Mouse (Mus musculus) CH12.LX (cell line): ENCODE measurements around the gene Fancc.

Experiments
- BHLHE40 ChIP-seq: IDR thresholded peaks from 2 replicates; pipeline ENCODE4 v1.6.1; 2011; ENCODE audit warnings: mild to moderate bottlenecking, low read depth, low read length, improper control_type of control experiment
- CTCF ChIP-seq, 2 experiments: IDR thresholded peaks in 1 of 2; conservative IDR thresholded peaks in 1 of 2; 2 replicates each; pipeline ENCODE4 v1.5.1; 2011 to 2012; ENCODE audit warnings: low read depth in 2 of 2, low read length in 2 of 2, improper control_type of control experiment in 1 of 2, inconsistent platforms in 1 of 2, mild to moderate bottlenecking in 1 of 2, moderate library complexity in 1 of 2
- GABPA ChIP-seq: IDR thresholded peaks from 2 replicates; pipeline ENCODE4 v1.6.1; 2012; ENCODE audit warnings: low read depth, low read length, improper control_type of control experiment, inconsistent platforms; ENCODE audit not compliant: insufficient replicate concordance
- HCFC1 ChIP-seq: IDR thresholded peaks from 2 replicates; pipeline ENCODE4 v1.6.1; 2012; ENCODE audit warnings: low read depth, mild to moderate bottlenecking, inconsistent platforms, low read length, improper control_type of control experiment
- MAFK ChIP-seq: IDR thresholded peaks from 2 replicates; pipeline ENCODE4 v1.6.1; 2011; ENCODE audit warnings: low read length, improper control_type of control experiment; ENCODE audit not compliant: insufficient replicate concordance
- MAX ChIP-seq: IDR thresholded peaks from 2 replicates; pipeline ENCODE4 v1.6.1; 2011; ENCODE audit warnings: low read length, improper control_type of control experiment
- NRF1 ChIP-seq: IDR thresholded peaks from 2 replicates; pipeline ENCODE4 v1.6.1; 2014; ENCODE audit warnings: low read depth, mild to moderate bottlenecking, inconsistent platforms, low read length, improper control_type of control experiment, moderate library complexity
- POLR2A ChIP-seq: IDR thresholded peaks from 2 replicates; pipeline ENCODE4 v1.6.1; 2011; ENCODE audit warnings: low read depth, mild to moderate bottlenecking, improper control_type of control experiment, low read length
- TBP ChIP-seq: conservative IDR thresholded peaks from 2 replicates; pipeline ENCODE4 v1.6.1; 2011; ENCODE audit warnings: low read depth, low read length, improper control_type of control experiment

DNA sequence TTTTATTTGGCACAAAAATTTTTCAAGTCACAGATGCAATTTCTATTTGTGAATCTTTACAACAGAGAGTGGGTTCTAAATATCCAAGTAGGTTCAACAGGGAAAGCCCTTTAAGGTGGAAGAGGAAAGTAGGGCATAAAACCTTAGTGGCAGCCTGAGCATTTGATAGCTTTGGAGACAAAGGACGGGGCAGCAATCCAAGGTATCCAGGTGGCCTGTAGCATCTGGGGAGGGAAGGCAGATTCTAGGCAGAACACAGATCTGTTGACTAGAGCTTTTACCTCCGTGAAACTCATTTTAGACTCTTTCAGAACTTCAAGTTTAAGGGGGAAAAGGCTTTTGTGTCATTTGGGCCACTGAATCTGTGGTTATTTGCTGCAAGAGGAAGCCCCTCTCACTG lies 111.8 kb downstream of the Fancc start:
- TF ChIP-seq NRF1 (no peak), MAFK (no peak), GABPA (no peak), MAX (no peak), BHLHE40 (no peak), POLR2A (no peak), CTCF (conservative IDR thresholded peaks at IDR 0.05 in 1 of 2, IDR thresholded peaks at IDR 0.05 in 1 of 2; ENCODE audit: low read depth in 2 of 2, low read length in 2 of 2) (no peak), HCFC1 (no peak), TBP (no peak)
